Mouse (Mus musculus): ENCODE data around the gene Ubn2. TPM values are rescaled to one million over a fixed set of nuclear protein-coding genes. Genes with fewer than 3 reads are reported as not detected.
A peak's percentile ranks its signal among the peaks of the same experiment; 100 is the strongest.
"Not testable (repeated sequence)": the region's sequence is repeated elsewhere in the genome, so short reads cannot be mapped to it uniquely, and the experiment has no call there.

Gene Ubn2
- 21.1 and 30.0 TPM in 2 replicates for total RNA-seq (2014; rRNA removed)
- polyA plus RNA-seq (2015; fragmentation: Nextera tagmentation; extraction: Ambion mirVana), result 5.0 and 8.8 TPM in 2 replicates

GRCm38 (mm10) chr6:38433261-38434033 is at the start of gene Ubn2:
TSS of gene Ubn2 (plus strand) at chr6:38433950.
- DNase-seq (peak; percentile 100), ATAC-seq (peak; percentile 98)
- Histone ChIP-seq H3K4me2 (ENCODE audit: low read depth) (peak within 1 kb of the TSS; percentile 61), H3K9ac (peak within 1 kb of the TSS; percentile 81), H3K36me3 (ENCODE audit: insufficient read depth) (no peaks in the 10 kb centered on the region), H3K27me3 (ENCODE audit: insufficient read depth, low read length) (no peaks in the 10 kb centered on the region), H3K4me1 (ENCODE audit: insufficient read depth) (peaks cover 13% of the 10 kb centered on the region), H3K4me3 (ENCODE audit: low read depth, low read length) (peak within 1 kb of the TSS; percentile 95), H3K9me3 (ENCODE audit: low read length) (no peaks in the 10 kb centered on the region), H3K27ac (ENCODE audit: low read depth, low read length) (peak within 1 kb of the TSS; percentile 99)
- no peak for TF ChIP-seq CTCF (IDR thresholded peaks at IDR 0.05; ENCODE audit: low read depth)
- WGBS, result 2% methylated on average over 64 of the region's 64 CpGs

GRCm38 (mm10) chr6:38389671-38390070 is 44.1 kb upstream of the Ubn2 start:
- peak; percentile 57 for DNase-seq
- Histone ChIP-seq H3K4me1 (ENCODE audit: insufficient read depth) (no peaks in the 10 kb centered on the region), H3K36me3 (ENCODE audit: insufficient read depth) (peaks cover 38% of the 10 kb centered on the region), H3K9ac (no peak overlapping the region), H3K4me2 (ENCODE audit: low read depth) (no peak overlapping the region), H3K9me3 (ENCODE audit: low read length) (no peaks in the 10 kb centered on the region), H3K4me3 (ENCODE audit: low read depth, low read length) (no peak overlapping the region), H3K27ac (ENCODE audit: low read depth, low read length) (no peak overlapping the region), H3K27me3 (ENCODE audit: insufficient read depth, low read length) (no peaks in the 10 kb centered on the region)
- TF ChIP-seq CTCF (IDR thresholded peaks at IDR 0.05; ENCODE audit: low read depth), result peak; percentile 55
- WGBS, result 50% methylated on average over 3 of the region's 3 CpGs
- ATAC-seq, result peak; percentile 29; the same call in 1 of the 2 replicates

GRCm38 (mm10) chr6:38432457-38432856 is 1.3 kb upstream of the Ubn2 start:
- not testable (repeated sequence) for ATAC-seq; DNase-seq; H3K4me3 ChIP-seq (ENCODE audit: low read depth, low read length); H3K9me3 ChIP-seq (ENCODE audit: low read length); H3K27me3 ChIP-seq (ENCODE audit: insufficient read depth, low read length); H3K36me3 ChIP-seq (ENCODE audit: insufficient read depth); H3K9ac ChIP-seq
- 73% methylated on average over 5 of the region's 5 CpGs for WGBS
- H3K4me2 ChIP-seq (ENCODE audit: low read depth), result peak overlapping the region; percentile 55
- peak overlapping the region; percentile 99; the same call in 1 of the 2 replicates for H3K27ac ChIP-seq (ENCODE audit: low read depth, low read length)
- peaks cover 13% of the 10 kb centered on the region for H3K4me1 ChIP-seq (ENCODE audit: insufficient read depth)

GRCm38 (mm10) chr6:38434055-38435023 is 589 bp downstream of the Ubn2 start:
- H3K27me3 ChIP-seq (ENCODE audit: insufficient read depth, low read length), result no peaks in the 10 kb centered on the region
- peak overlapping the region; percentile 95 for H3K4me3 ChIP-seq (ENCODE audit: low read depth, low read length)
- peak overlapping the region; percentile 61 for H3K4me2 ChIP-seq (ENCODE audit: low read depth)
- H3K27ac ChIP-seq (ENCODE audit: low read depth, low read length), result peak overlapping the region; percentile 99
- peak; percentile 79 for ATAC-seq
- H3K36me3 ChIP-seq (ENCODE audit: insufficient read depth), result no peaks in the 10 kb centered on the region
- no peak for TF ChIP-seq CTCF (IDR thresholded peaks at IDR 0.05; ENCODE audit: low read depth)
- H3K9me3 ChIP-seq (ENCODE audit: low read length), result no peaks in the 10 kb centered on the region
- 3% methylated on average over 86 of the region's 118 CpGs for WGBS
- peak; percentile 31 for DNase-seq
- H3K9ac ChIP-seq, result peak overlapping the region; percentile 81
- peaks cover 13% of the 10 kb centered on the region for H3K4me1 ChIP-seq (ENCODE audit: insufficient read depth)

- Histone ChIP-seq H3K4me1 (ENCODE audit: insufficient read depth) (no peaks in the 10 kb centered on the region), H3K9ac (no peak overlapping the region), H3K4me3 (ENCODE audit: low read depth, low read length) (no peak overlapping the region), H3K4me2 (ENCODE audit: low read depth) (no peak overlapping the region), H3K27me3 (ENCODE audit: insufficient read depth, low read length) (no peaks in the 10 kb centered on the region), H3K36me3 (ENCODE audit: insufficient read depth) (peaks cover 31% of the 10 kb centered on the region), H3K27ac (ENCODE audit: low read depth, low read length) (no peak overlapping the region), H3K9me3 (ENCODE audit: low read length) (no peaks in the 10 kb centered on the region)
- no peak for TF ChIP-seq CTCF (IDR thresholded peaks at IDR 0.05; ENCODE audit: low read depth)
- WGBS, result 94% methylated on average over 3 of the region's 3 CpGs
- DNase-seq (no peak), ATAC-seq (no peak)
These were observed 10.1 kb downstream of the Ubn2 start for GRCm38 (mm10) chr6:38443842-38444241.

- Histone ChIP-seq H3K36me3 (ENCODE audit: insufficient read depth) (peaks cover 39% of the 10 kb centered on the region), H3K27ac (ENCODE audit: low read depth, low read length) (no peak overlapping the region), H3K9me3 (ENCODE audit: low read length) (no peaks in the 10 kb centered on the region), H3K27me3 (ENCODE audit: insufficient read depth, low read length) (no peaks in the 10 kb centered on the region), H3K4me3 (ENCODE audit: low read depth, low read length) (no peak overlapping the region), H3K4me1 (ENCODE audit: insufficient read depth) (no peaks in the 10 kb centered on the region), H3K4me2 (ENCODE audit: low read depth) (no peak overlapping the region), H3K9ac (no peak overlapping the region)
- 85% methylated on average over 2 of the region's 2 CpGs for WGBS
- TF ChIP-seq CTCF (IDR thresholded peaks at IDR 0.05; ENCODE audit: low read depth), result no peak
- DNase-seq (no peak), ATAC-seq (no peak)
These were observed 14.5 kb downstream of the Ubn2 start for GRCm38 (mm10) chr6:38448295-38448694.
